Mouse (Mus musculus) liver, embryonic 11.5 days (tissue): Measurements from ENCODE around the gene Ralgps1. TPM values are rescaled to one million over a fixed set of nuclear protein-coding genes. Genes with fewer than 3 reads are reported as not detected.

Experiments used
- ATAC-seq: fragments of 200-750 bp; cut with Nextera tagmentation; replicated peaks from 2 replicates; pipeline ENCODE4 v1.8.0; 2017; ENCODE audit warnings: moderate number of reproducible peaks, mild to moderate bottlenecking, moderate TSS enrichment, moderate library complexity; ENCODE audit not compliant: low FRiP score
- DNase-seq: peaks from one replicate; pipeline ENCODE4 v3.0.0-alpha.2; 2017; ENCODE audit warnings: low spot score
- H3K27ac ChIP-seq: fragments of 300-500 bp; sonication (generic); 2 replicates; pipeline ENCODE4 v1.5.1; 2014; ENCODE audit warnings: mild to moderate bottlenecking, low read depth, low read length, control low read depth
- H3K27me3 ChIP-seq: fragments of 300-500 bp; sonication (generic); replicated peaks from 2 replicates; pipeline ENCODE4 v1.6.1; 2014; ENCODE audit warnings: low read length, mixed read lengths; ENCODE audit not compliant: control insufficient read depth, insufficient read depth
- H3K36me3 ChIP-seq: fragments of 300-500 bp; sonication (generic); 2 replicates; pipeline ENCODE4 v1.6.1; 2014; ENCODE audit warnings: mild to moderate bottlenecking, low read length, moderate library complexity, mixed read lengths; ENCODE audit not compliant: control insufficient read depth, insufficient read depth
- H3K4me1 ChIP-seq: fragments of 300-500 bp; sonication (generic); replicated peaks from 2 replicates; pipeline ENCODE4 v1.6.1; 2014; ENCODE audit warnings: low read length, mixed read lengths; ENCODE audit not compliant: control insufficient read depth, insufficient read depth
- H3K4me2 ChIP-seq: fragments of 300-500 bp; sonication (generic); 2 replicates; pipeline ENCODE4 v1.6.1; 2014; ENCODE audit warnings: mild to moderate bottlenecking, control low read depth, moderate library complexity
- H3K4me3 ChIP-seq: fragments of 300-500 bp; sonication (generic); 2 replicates; pipeline ENCODE4 v1.5.1; 2014; ENCODE audit warnings: low read depth, low read length, control low read depth
- H3K9ac ChIP-seq: fragments of 300-500 bp; sonication (generic); 2 replicates; pipeline ENCODE4 v1.6.1; 2014; ENCODE audit warnings: low read depth, low read length, control low read depth
- H3K9me3 ChIP-seq: fragments of 300-500 bp; sonication (generic); 2 replicates; pipeline ENCODE4 v1.6.1; 2016; ENCODE audit warnings: low read length, inconsistent platforms, mixed read lengths; ENCODE audit not compliant: control insufficient read depth
- WGBS: fragments of 180-500 bp; shearing (Covaris S2); extraction: QIAGEN DNeasy Blood & Tissue Kit; methylation state at CpG from one replicate; pipeline ENCODE4 v1.1.7; 2014; 5-methylcytosine and 5-hydroxymethylcytosine counted together
- polyA plus RNA-seq: library from polyadenylated mRNA; unstranded; fragments of >200 nt; fragmentation: Nextera tagmentation; extraction: Ambion mirVana; gene quantifications from 2 replicates; pipeline ENCODE4 v1.2.1, GENCODE M21; 2014

Ralgps1 gene
- polyA plus RNA-seq, 1 experiment from 2014 or later, result 3.0 TPM

- Histone ChIP-seq H3K36me3 (no peaks in the 10 kb centered on the region), H3K27ac (no peak overlapping the region), H3K4me1 (no peaks in the 10 kb centered on the region), H3K9ac (no peak overlapping the region), H3K27me3 (no peaks in the 10 kb centered on the region), H3K9me3 (no peaks in the 10 kb centered on the region), H3K4me2 (no peak overlapping the region), H3K4me3 (no peak overlapping the region)
- 81% methylated on average over 7 of the region's 7 CpGs for WGBS
- ATAC-seq (no peak), DNase-seq (no peak)
These were observed 13.9 kb downstream of the Ralgps1 start for GRCm38 (mm10) chr2:33357250-33357838.

DNA sequence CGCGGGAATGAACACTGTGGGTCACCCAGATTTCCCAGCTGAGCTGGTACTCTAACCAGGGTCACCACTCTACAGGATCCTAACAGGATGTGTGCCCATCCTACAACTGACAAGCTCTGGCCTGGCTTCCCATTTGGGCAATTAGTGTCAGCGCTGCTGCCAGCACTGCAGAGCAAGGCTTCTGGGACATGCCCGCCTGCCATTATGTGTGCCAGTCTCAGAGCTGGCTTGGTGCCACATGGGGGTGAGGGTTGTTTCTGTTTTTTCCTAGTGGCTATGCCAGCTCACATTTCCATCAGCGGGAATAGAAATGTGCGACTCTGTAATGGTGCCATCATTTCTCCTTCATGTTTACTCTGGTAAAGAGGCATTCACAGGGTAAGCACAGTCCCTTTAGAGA is 15.7 kb downstream of the Ralgps1 start:
- WGBS, result 93% methylated on average over 6 of the region's 6 CpGs

GRCm38 (mm10) chr2:33353432-33353831 is 17.9 kb downstream of the Ralgps1 start:
- 38% methylated on average over 5 of the region's 5 CpGs for WGBS
- Histone ChIP-seq H3K9me3 (no peaks in the 10 kb centered on the region), H3K4me1 (no peaks in the 10 kb centered on the region), H3K4me3 (no peak overlapping the region), H3K9ac (no peak overlapping the region), H3K4me2 (no peak overlapping the region), H3K27ac (no peak overlapping the region), H3K36me3 (no peaks in the 10 kb centered on the region), H3K27me3 (no peaks in the 10 kb centered on the region)
- no peak for ATAC-seq
- DNase-seq, result no peak

More for the DNA sequence above, 15.7 kb downstream of the Ralgps1 start:
- Histone ChIP-seq H3K9me3 (no peaks in the 10 kb centered on the region), H3K9ac (no peak overlapping the region), H3K4me2 (no peak overlapping the region), H3K4me1 (no peaks in the 10 kb centered on the region), H3K27ac (no peak overlapping the region), H3K27me3 (no peaks in the 10 kb centered on the region), H3K4me3 (no peak overlapping the region), H3K36me3 (no peaks in the 10 kb centered on the region)
- ATAC-seq, result no peak
- DNase-seq, result no peak

GRCm38 (mm10) chr2:33351449-33351848 is 19.8 kb downstream of the Ralgps1 start:
- ATAC-seq (no peak), DNase-seq (no peak)
- Histone ChIP-seq H3K4me3 (no peak overlapping the region), H3K36me3 (no peaks in the 10 kb centered on the region), H3K4me1 (no peaks in the 10 kb centered on the region), H3K9me3 (no peaks in the 10 kb centered on the region), H3K27me3 (no peaks in the 10 kb centered on the region), H3K9ac (no peak overlapping the region), H3K27ac (no peak overlapping the region), H3K4me2 (no peak overlapping the region)
- WGBS, result 87% methylated on average over 3 of the region's 3 CpGs

DNA sequence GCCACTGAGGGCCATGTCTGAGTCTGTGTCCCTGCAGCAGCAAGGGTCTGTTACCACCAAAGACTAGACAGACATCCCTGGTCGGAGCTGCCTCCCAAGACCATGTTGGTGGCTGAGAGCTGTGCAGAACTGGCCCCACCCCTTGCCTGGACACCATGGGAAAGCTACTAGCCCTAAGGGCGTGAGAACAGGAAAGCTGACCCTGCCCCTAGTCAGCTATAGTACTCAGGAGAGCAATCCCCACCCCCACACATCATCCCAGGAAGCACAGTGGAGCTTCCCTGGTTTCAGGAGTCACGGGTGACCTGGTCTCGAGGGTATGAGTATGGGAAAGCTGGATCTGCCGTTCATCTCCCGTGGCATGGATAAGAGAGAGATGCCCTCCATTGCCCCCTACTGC is 20.4 kb downstream of the Ralgps1 start:
- Histone ChIP-seq H3K9me3 (no peaks in the 10 kb centered on the region), H3K4me1 (no peaks in the 10 kb centered on the region), H3K27me3 (no peaks in the 10 kb centered on the region), H3K9ac (no peak overlapping the region), H3K27ac (no peak overlapping the region), H3K4me2 (no peak overlapping the region), H3K4me3 (no peak overlapping the region), H3K36me3 (no peaks in the 10 kb centered on the region)
- WGBS, result 72% methylated on average over 6 of the region's 6 CpGs
- ATAC-seq (no peak), DNase-seq (no peak)

GRCm38 (mm10) chr2:33349581-33349980 is 21.7 kb downstream of the Ralgps1 start:
- 45% methylated on average over 2 of the region's 2 CpGs for WGBS
- no peak for ATAC-seq
- no peak overlapping the region for H3K9ac ChIP-seq
- no peak overlapping the region for H3K4me2 ChIP-seq
- DNase-seq, result no peak
- no peaks in the 10 kb centered on the region for H3K4me1 ChIP-seq
- no peaks in the 10 kb centered on the region for H3K36me3 ChIP-seq
- no peak overlapping the region for H3K27ac ChIP-seq
- H3K4me3 ChIP-seq, result no peak overlapping the region
- no peaks in the 10 kb centered on the region for H3K9me3 ChIP-seq
- no peaks in the 10 kb centered on the region for H3K27me3 ChIP-seq

GRCm38 (mm10) chr2:33349081-33349480 is 22.2 kb downstream of the Ralgps1 start:
- H3K36me3 ChIP-seq, result no peaks in the 10 kb centered on the region
- no peaks in the 10 kb centered on the region for H3K9me3 ChIP-seq
- no peak overlapping the region for H3K4me3 ChIP-seq
- no peak overlapping the region for H3K27ac ChIP-seq
- H3K4me2 ChIP-seq, result no peak overlapping the region
- H3K9ac ChIP-seq, result no peak overlapping the region
- DNase-seq (no peak), ATAC-seq (no peak)
- no peaks in the 10 kb centered on the region for H3K27me3 ChIP-seq
- no peaks in the 10 kb centered on the region for H3K4me1 ChIP-seq
- 19% methylated on average over 2 of the region's 2 CpGs for WGBS

GRCm38 (mm10) chr2:33348260-33348659 is 23.0 kb downstream of the Ralgps1 start:
- H3K9me3 ChIP-seq, result no peaks in the 10 kb centered on the region
- no peak overlapping the region for H3K27ac ChIP-seq
- H3K4me2 ChIP-seq, result no peak overlapping the region
- no peak overlapping the region for H3K4me3 ChIP-seq
- H3K9ac ChIP-seq, result no peak overlapping the region
- WGBS, result 73% methylated on average over 3 of the region's 3 CpGs
- no peaks in the 10 kb centered on the region for H3K36me3 ChIP-seq
- ATAC-seq (no peak), DNase-seq (no peak)
- H3K4me1 ChIP-seq, result no peaks in the 10 kb centered on the region
- no peaks in the 10 kb centered on the region for H3K27me3 ChIP-seq

GRCm38 (mm10) chr2:33347607-33348006 is 23.7 kb downstream of the Ralgps1 start:
- ATAC-seq, result no peak
- Histone ChIP-seq H3K36me3 (no peaks in the 10 kb centered on the region), H3K4me3 (no peak overlapping the region), H3K4me2 (no peak overlapping the region), H3K27ac (no peak overlapping the region), H3K9me3 (no peaks in the 10 kb centered on the region), H3K27me3 (no peaks in the 10 kb centered on the region), H3K4me1 (no peaks in the 10 kb centered on the region), H3K9ac (no peak overlapping the region)
- DNase-seq, result no peak
- WGBS, result 28% methylated on average over 3 of the region's 3 CpGs
